Mouse (Mus musculus): Measurements from ENCODE around the gene Acap3.
A peak's percentile ranks its signal among the peaks of the same experiment; 100 is the strongest.

- TF ChIP-seq CTCF (IDR thresholded peaks at IDR 0.05; ENCODE audit: control insufficient read depth, insufficient read depth, insufficient read length) = no peak
- peak; percentile 74 for TF ChIP-seq MAX (IDR thresholded peaks at IDR 0.05)
These were observed at the start of gene Acap3, which contains the start of gene Pusl1 for GRCm38 (mm10) chr4:155891551-155892001.

All from C2C12 (cell line).